Mouse (Mus musculus) midbrain, embryonic 14.5 days (tissue): ENCODE results near the gene Map3k5. TPM values are rescaled to one million over a fixed set of nuclear protein-coding genes. Genes with fewer than 3 reads are reported as not detected.
"Not testable (repeated sequence)": the region's sequence is repeated elsewhere in the genome, so short reads cannot be mapped to it uniquely, and the experiment has no call there.

ENCODE experiments used
- ATAC-seq: fragments of 200-750 bp; cut with Nextera tagmentation; 2 replicates; pipeline ENCODE4 v1.8.0; 2017; ENCODE audit warnings: moderate number of reproducible peaks, moderate library complexity; ENCODE audit not compliant: low FRiP score, low TSS enrichment
- DNase-seq: peaks from one replicate; pipeline ENCODE4 v3.0.0-alpha.2; 2015
- H3K27ac ChIP-seq: fragments of 300-500 bp; sonication (generic); replicated peaks from 2 replicates; pipeline ENCODE4 v1.5.1; 2014; ENCODE audit warnings: mild to moderate bottlenecking, low read depth, low read length, moderate library complexity
- H3K27me3 ChIP-seq: fragments of 300-500 bp; sonication (generic); 2 replicates; pipeline ENCODE4 v1.6.1; 2014; ENCODE audit warnings: low read length, control low read depth, mixed read lengths; ENCODE audit not compliant: control insufficient read depth, insufficient read depth
- H3K36me3 ChIP-seq: fragments of 300-500 bp; sonication (generic); 2 replicates; pipeline ENCODE4 v1.6.1; 2014; ENCODE audit warnings: low read length, control low read depth; ENCODE audit not compliant: control insufficient read depth, insufficient read depth
- H3K4me1 ChIP-seq: fragments of 300-500 bp; sonication (generic); 2 replicates; pipeline ENCODE4 v1.6.1; 2014; ENCODE audit warnings: mild to moderate bottlenecking, antibody characterized with exemption, low read length, control low read depth; ENCODE audit not compliant: control insufficient read depth, insufficient read depth
- H3K4me2 ChIP-seq: fragments of 300-500 bp; sonication (generic); 2 replicates; pipeline ENCODE4 v1.6.1; 2014; ENCODE audit warnings: mild to moderate bottlenecking, low read length, moderate library complexity
- H3K4me3 ChIP-seq: fragments of 300-500 bp; sonication (generic); replicated peaks from 2 replicates; pipeline ENCODE4 v1.5.1; 2014; ENCODE audit warnings: low read depth, low read length
- H3K9ac ChIP-seq: fragments of 300-500 bp; sonication (generic); replicated peaks from 2 replicates; pipeline ENCODE4 v1.6.1; 2014; ENCODE audit warnings: mild to moderate bottlenecking, low read length, moderate library complexity
- H3K9me3 ChIP-seq: fragments of 300-500 bp; sonication (generic); 2 replicates; pipeline ENCODE4 v1.6.1; 2016; ENCODE audit warnings: low read length, control low read depth, mixed read lengths; ENCODE audit not compliant: control insufficient read depth
- WGBS: fragments of 180-500 bp; shearing (Covaris S2); extraction: QIAGEN DNeasy Blood & Tissue Kit; methylation state at CpG from one replicate; pipeline ENCODE4 v1.1.7; 2014; 5-methylcytosine and 5-hydroxymethylcytosine counted together
- polyA plus RNA-seq: library from polyadenylated mRNA; unstranded; fragments of >200 nt; fragmentation: Nextera tagmentation; extraction: Ambion mirVana; gene quantifications from 2 replicates; pipeline ENCODE4 v1.2.1, GENCODE M21; 2014

The Map3k5 gene
- polyA plus RNA-seq, 1 experiment from 2014 or later, result 0.72 TPM

GRCm38 (mm10) chr10:19963206-19963605 is 28.9 kb downstream of the Map3k5 start:
- H3K36me3 ChIP-seq, result no peaks in the 10 kb centered on the region
- H3K27ac ChIP-seq, result no peak overlapping the region
- H3K4me2 ChIP-seq, result no peak overlapping the region
- H3K9me3 ChIP-seq, result no peaks in the 10 kb centered on the region
- DNase-seq (no peak), ATAC-seq (no peak)
- H3K4me1 ChIP-seq, result no peaks in the 10 kb centered on the region
- WGBS, result 70% methylated on average over 1 of the region's 1 CpGs
- H3K27me3 ChIP-seq, result no peaks in the 10 kb centered on the region
- no peak overlapping the region for H3K9ac ChIP-seq
- no peak overlapping the region for H3K4me3 ChIP-seq

- Histone ChIP-seq H3K9me3 (no peaks in the 10 kb centered on the region), H3K4me1 (no peaks in the 10 kb centered on the region), H3K27me3 (no peaks in the 10 kb centered on the region), H3K4me3 (no peak overlapping the region), H3K27ac (no peak overlapping the region), H3K36me3 (no peaks in the 10 kb centered on the region), H3K4me2 (no peak overlapping the region), H3K9ac (no peak overlapping the region)
- 89% methylated on average over 4 of the region's 4 CpGs for WGBS
- ATAC-seq, result no peak
- DNase-seq, result no peak
These were observed 29.8 kb downstream of the Map3k5 start for GRCm38 (mm10) chr10:19964105-19964504.

- Histone ChIP-seq H3K36me3 (no peaks in the 10 kb centered on the region), H3K4me2 (no peak overlapping the region), H3K9ac (no peak overlapping the region), H3K27ac (no peak overlapping the region), H3K4me1 (no peaks in the 10 kb centered on the region), H3K4me3 (no peak overlapping the region), H3K9me3 (no peaks in the 10 kb centered on the region), H3K27me3 (no peaks in the 10 kb centered on the region)
- WGBS, result 73% methylated on average over 6 of the region's 6 CpGs
- DNase-seq, result peak; percentile 12
- no peak for ATAC-seq
These were observed 32.3 kb downstream of the Map3k5 start for GRCm38 (mm10) chr10:19966597-19966996.

GRCm38 (mm10) chr10:19968445-19968844 is 34.2 kb downstream of the Map3k5 start:
- no peak overlapping the region for H3K4me3 ChIP-seq
- 78% methylated on average over 8 of the region's 8 CpGs for WGBS
- no peak for DNase-seq
- no peak overlapping the region for H3K9ac ChIP-seq
- ATAC-seq, result no peak
- no peak overlapping the region for H3K4me2 ChIP-seq
- H3K9me3 ChIP-seq, result no peaks in the 10 kb centered on the region
- no peaks in the 10 kb centered on the region for H3K4me1 ChIP-seq
- no peak overlapping the region for H3K27ac ChIP-seq
- H3K36me3 ChIP-seq, result no peaks in the 10 kb centered on the region
- no peaks in the 10 kb centered on the region for H3K27me3 ChIP-seq

GRCm38 (mm10) chr10:19969831-19970460 is 35.7 kb downstream of the Map3k5 start:
- H3K36me3 ChIP-seq, result no peaks in the 10 kb centered on the region
- ATAC-seq (no peak), DNase-seq (no peak)
- H3K4me2 ChIP-seq, result no peak overlapping the region
- no peak overlapping the region for H3K27ac ChIP-seq
- H3K9ac ChIP-seq, result no peak overlapping the region
- 89% methylated on average over 14 of the region's 14 CpGs for WGBS
- H3K9me3 ChIP-seq, result no peaks in the 10 kb centered on the region
- no peak overlapping the region for H3K4me3 ChIP-seq
- no peaks in the 10 kb centered on the region for H3K4me1 ChIP-seq
- no peaks in the 10 kb centered on the region for H3K27me3 ChIP-seq

GRCm38 (mm10) chr10:19971491-19971890 is 37.2 kb downstream of the Map3k5 start:
- not testable (repeated sequence) for DNase-seq

GRCm38 (mm10) chr10:19973321-19974108 is 39.2 kb downstream of the Map3k5 start:
- Histone ChIP-seq H3K27me3 (no peaks in the 10 kb centered on the region), H3K36me3 (no peaks in the 10 kb centered on the region), H3K9ac (no peak overlapping the region), H3K9me3 (no peaks in the 10 kb centered on the region), H3K4me2 (no peak overlapping the region), H3K27ac (no peak overlapping the region), H3K4me3 (no peak overlapping the region), H3K4me1 (no peaks in the 10 kb centered on the region)
- 95% methylated on average over 12 of the region's 12 CpGs for whole genome bisulfite sequencing
- ATAC-seq (no peak), DNase-seq (no peak)

More at GRCm38 (mm10) chr10:19971491-19971890, 37.2 kb downstream of the Map3k5 start:
- WGBS, result 83% methylated on average over 6 of the region's 7 CpGs
- H3K4me1 ChIP-seq, H3K9ac ChIP-seq, H3K4me3 ChIP-seq, H3K27ac ChIP-seq, H3K27me3 ChIP-seq, ATAC-seq, H3K36me3 ChIP-seq, H3K4me2 ChIP-seq, H3K9me3 ChIP-seq: not testable (repeated sequence)

GRCm38 (mm10) chr10:19977557-19977956 is 43.3 kb downstream of the Map3k5 start:
- Histone ChIP-seq H3K27ac (no peak overlapping the region), H3K4me2 (no peak overlapping the region), H3K9ac (no peak overlapping the region), H3K4me3 (no peak overlapping the region), H3K4me1 (no peaks in the 10 kb centered on the region), H3K27me3 (no peaks in the 10 kb centered on the region), H3K36me3 (no peaks in the 10 kb centered on the region), H3K9me3 (no peaks in the 10 kb centered on the region)
- no peak for DNase-seq
- 80% methylated on average over 3 of the region's 3 CpGs for WGBS
- no peak for ATAC-seq
